Comparison of ENCODE assay signal across 17 mouse cellular contexts in the genomic region with DNA sequence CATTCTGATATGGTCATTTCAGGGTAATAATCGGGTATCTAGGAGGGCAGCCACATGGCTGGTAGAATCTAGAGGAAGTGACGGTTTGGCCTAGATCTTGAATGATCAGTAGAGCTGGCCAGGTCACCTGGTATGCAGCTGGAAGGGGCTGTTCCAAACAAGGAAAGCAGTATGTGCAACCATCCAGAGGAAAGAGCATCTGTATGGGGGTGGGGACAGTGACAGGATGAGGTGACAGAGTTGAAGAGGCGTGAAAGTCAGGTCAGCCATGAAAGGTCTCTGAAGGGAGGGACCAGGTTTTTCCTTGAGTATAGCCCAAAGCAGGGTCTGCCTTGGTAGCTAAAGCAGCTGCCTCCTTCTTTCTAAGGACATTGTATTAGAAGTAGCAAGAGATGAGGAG. TPM values are rescaled to one million over a fixed set of nuclear protein-coding genes. Genes with fewer than 3 reads are reported as not detected.
DNase-seq lines count a peak whose midpoint lies in the region; ATAC-seq lines count a peak whose summit lies in the region.
"Had no signal": no experiment of that assay in that cellular context is flagged by ENCODE, and none has a peak within 500 bp of the region (broad histone marks: within the 10 kb centered on the region; RNA-seq: fewer than 3 reads in every experiment).

No protein-coding gene starts in this region.

- no peaks in the 10 kb centered on the region for H3K36me3 ChIP-seq in kidney, embryonic 16.5 days (ENCODE audit: insufficient read depth, low read length)
- H3K36me3 ChIP-seq: embryonic facial prominence, embryonic 13.5 days; forebrain, embryonic 12.5 days; heart, embryonic 12.5 days; hindbrain, embryonic 15.5 days had no signal

- H3K9me3 ChIP-seq in kidney, embryonic 16.5 days (ENCODE audit: low read length) = 0 out of 2 replicates have a peak, but pooled peaks cover 6% of the 10 kb centered on the region
- H3K9me3 ChIP-seq: embryonic facial prominence, embryonic 13.5 days; forebrain, embryonic 12.5 days; heart, embryonic 12.5 days; hindbrain, embryonic 15.5 days had no signal

- H3K4me3 ChIP-seq in kidney, embryonic 16.5 days (ENCODE audit: low read length) = no peak overlapping the region
- H3K4me3 ChIP-seq: embryonic facial prominence, embryonic 13.5 days; forebrain, embryonic 12.5 days; heart, embryonic 12.5 days; hindbrain, embryonic 15.5 days had no signal

- no peaks in the 10 kb centered on the region for H3K4me1 ChIP-seq in kidney, embryonic 16.5 days (ENCODE audit: insufficient read depth, low read length)
- H3K4me1 ChIP-seq: embryonic facial prominence, embryonic 13.5 days; forebrain, embryonic 12.5 days; hindbrain, embryonic 15.5 days had no signal

- H3K9ac ChIP-seq in kidney, embryonic 16.5 days (replicated peaks; ENCODE audit: low read length) = no peak overlapping the region
- H3K9ac ChIP-seq: embryonic facial prominence, embryonic 13.5 days; forebrain, embryonic 12.5 days; heart, embryonic 12.5 days; hindbrain, embryonic 15.5 days had no signal

- no peak overlapping the region for H3K27ac ChIP-seq in kidney, embryonic 16.5 days (ENCODE audit: low read length)
- H3K27ac ChIP-seq: embryonic facial prominence, embryonic 13.5 days; forebrain, embryonic 12.5 days; hindbrain, embryonic 15.5 days had no signal

- peak; percentile 61; the same call in 1 of the 2 replicates for ATAC-seq in kidney, embryonic 16.5 days (ENCODE audit: low FRiP score, low TSS enrichment)
- ATAC-seq: forebrain, embryonic 16.5 days had no signal

- WGBS in kidney, embryonic 16.5 days = 72% methylated on average over 3 of the region's 3 CpGs

- H3K27me3 ChIP-seq in kidney, embryonic 16.5 days (ENCODE audit: insufficient read depth, low read length) = no peaks in the 10 kb centered on the region
- H3K27me3 ChIP-seq: embryonic facial prominence, embryonic 13.5 days; forebrain, embryonic 12.5 days; heart, embryonic 12.5 days; hindbrain, embryonic 15.5 days had no signal

- H3K4me2 ChIP-seq in kidney, embryonic 16.5 days (replicated peaks; ENCODE audit: low read depth, low read length) = no peak overlapping the region
- H3K4me2 ChIP-seq: embryonic facial prominence, embryonic 13.5 days; forebrain, embryonic 12.5 days; heart, embryonic 12.5 days; hindbrain, embryonic 15.5 days had no signal

- DNase-seq in kidney, postnatal 36 days = no peak
- DNase-seq in A20 (ENCODE audit: low read depth, low spot score) = peak; percentile 47
- DNase-seq in CD4-positive, CD25-positive, alpha-beta regulatory T cell, adult 2 months (ENCODE audit: low read depth, low spot score) = peak; percentile 20
- peak; percentile 36 for DNase-seq in brain, adult 2 months (ENCODE audit: low read depth, low spot score)
- no peak for DNase-seq in right cerebral cortex, adult 18-20 months
- no peak for DNase-seq in embryo, embryonic 9.5 days (ENCODE audit: extremely low spot score)
- no peak for DNase-seq in adrenal gland, adult 18-20 months (ENCODE audit: low spot score in 2 of 2)
- DNase-seq: cerebellum, adult 11-12 months; cerebellum, adult 9-10 months; gastrocnemius, postnatal 14 days; heart, postnatal 36 days had no signal

RNA-seq across cellular contexts. Expression of a gene that starts 22.6 kb away (rescaled TPM):
- 21.5 and 22.0 TPM in 2 replicates for polyA plus RNA-seq in kidney, embryonic 16.5 days (2015; fragmentation: Nextera tagmentation; extraction: Ambion mirVana)
- total RNA-seq in adrenal gland, adult 18-20 months (2021) = 10 to 100 TPM; 20.9 to 47.3 TPM

Comparison
In these comparisons a context has a peak if more than half of its experiments do, and no peak if none do; other contexts are left out.
1. DNase-seq: peak in A20 (single experiment), CD4-positive, CD25-positive, alpha-beta regulatory T cell, adult 2 months (single experiment) and brain, adult 2 months (single experiment); none in kidney, postnatal 36 days (0 of 2), right cerebral cortex, adult 18-20 months (single experiment), embryo, embryonic 9.5 days (single experiment) and adrenal gland, adult 18-20 months (0 of 2).